Mouse (Mus musculus) embryonic facial prominence, embryonic 11.5 days (tissue): ENCODE measurements around the gene Ubp1. TPM values are rescaled to one million over a fixed set of nuclear protein-coding genes. Genes with fewer than 3 reads are reported as not detected.

Source experiments
- ATAC-seq: fragments of 200-750 bp; cut with Nextera tagmentation; replicated peaks from 2 replicates; pipeline ENCODE4 v1.8.0; 2017; ENCODE audit warnings: low read depth; ENCODE audit not compliant: insufficient number of reproducible peaks, low FRiP score, low TSS enrichment
- DNase-seq: peaks from one replicate; pipeline ENCODE4 v3.0.0-alpha.2; 2015; ENCODE audit warnings: low spot score
- H3K27ac ChIP-seq: fragments of 300-500 bp; sonication (generic); replicated peaks from 2 replicates; pipeline ENCODE4 v1.5.1; 2014; ENCODE audit warnings: mild to moderate bottlenecking, low read depth, low read length, control low read depth
- H3K27me3 ChIP-seq: fragments of 300-500 bp; sonication (generic); 2 replicates; pipeline ENCODE4 v1.6.1; 2014; ENCODE audit warnings: mild to moderate bottlenecking, low read length, moderate library complexity, mixed read lengths; ENCODE audit not compliant: control insufficient read depth, insufficient read depth
- H3K36me3 ChIP-seq: fragments of 300-500 bp; sonication (generic); replicated peaks from 2 replicates; pipeline ENCODE4 v1.6.1; 2014; ENCODE audit warnings: low read depth, mild to moderate bottlenecking, low read length, moderate library complexity, mixed read lengths; ENCODE audit not compliant: control insufficient read depth, insufficient read depth
- H3K4me1 ChIP-seq: fragments of 300-500 bp; sonication (generic); 2 replicates; pipeline ENCODE4 v1.6.1; 2014; ENCODE audit warnings: low read length, mixed read lengths; ENCODE audit not compliant: control insufficient read depth, insufficient read depth
- H3K4me2 ChIP-seq: fragments of 300-500 bp; sonication (generic); 2 replicates; pipeline ENCODE4 v1.6.1; 2014; ENCODE audit warnings: low read depth, mild to moderate bottlenecking, control low read depth, low read length, moderate library complexity
- H3K4me3 ChIP-seq: fragments of 300-500 bp; sonication (generic); 2 replicates; pipeline ENCODE4 v1.5.1; 2014; ENCODE audit warnings: low read depth, low read length, control low read depth
- H3K9ac ChIP-seq: fragments of 300-500 bp; sonication (generic); replicated peaks from 2 replicates; pipeline ENCODE4 v1.6.1; 2014; ENCODE audit warnings: mild to moderate bottlenecking, control low read depth, low read length
- H3K9me3 ChIP-seq: fragments of 300-500 bp; sonication (generic); replicated peaks from 2 replicates; pipeline ENCODE4 v1.6.1; 2016; ENCODE audit warnings: mild to moderate bottlenecking, low read length, inconsistent platforms, mixed read lengths; ENCODE audit not compliant: control insufficient read depth
- WGBS: fragments of 180-500 bp; shearing (Covaris S2); extraction: QIAGEN DNeasy Blood & Tissue Kit; methylation state at CpG from one replicate; pipeline ENCODE4 v1.1.7; 2014; 5-methylcytosine and 5-hydroxymethylcytosine counted together
- polyA plus RNA-seq: library from polyadenylated mRNA; unstranded; fragments of >200 nt; fragmentation: Nextera tagmentation; extraction: Ambion mirVana; gene quantifications from 2 replicates; pipeline ENCODE4 v1.2.1, GENCODE M21; 2014

Gene Ubp1
- polyA plus RNA-seq, 1 experiment from 2014 or later = 43.2 TPM

GRCm38 (mm10) chr9:113971615-113972014 is 40.9 kb downstream of the Ubp1 start:
- Histone ChIP-seq H3K4me3 (no peak overlapping the region), H3K36me3 (peaks cover 12% of the 10 kb centered on the region), H3K9me3 (no peaks in the 10 kb centered on the region), H3K27me3 (no peaks in the 10 kb centered on the region), H3K27ac (no peak overlapping the region), H3K4me1 (no peaks in the 10 kb centered on the region), H3K9ac (no peak overlapping the region), H3K4me2 (no peak overlapping the region)
- DNase-seq (peak; percentile 13), ATAC-seq (0 out of 2 replicates have a peak, but pooled peaks have one; percentile 41)
- WGBS = 74% methylated on average over 8 of the region's 8 CpGs

- Histone ChIP-seq H3K9ac (no peak overlapping the region), H3K27ac (no peak overlapping the region), H3K4me2 (no peak overlapping the region), H3K9me3 (no peaks in the 10 kb centered on the region), H3K27me3 (no peaks in the 10 kb centered on the region), H3K4me3 (no peak overlapping the region), H3K4me1 (no peaks in the 10 kb centered on the region), H3K36me3 (peaks cover 9% of the 10 kb centered on the region)
- ATAC-seq (no peak), DNase-seq (no peak)
- WGBS = 79% methylated on average over 4 of the region's 4 CpGs
Measured at GRCm38 (mm10) chr9:113973857-113974256, 43.1 kb downstream of the Ubp1 start.

DNA sequence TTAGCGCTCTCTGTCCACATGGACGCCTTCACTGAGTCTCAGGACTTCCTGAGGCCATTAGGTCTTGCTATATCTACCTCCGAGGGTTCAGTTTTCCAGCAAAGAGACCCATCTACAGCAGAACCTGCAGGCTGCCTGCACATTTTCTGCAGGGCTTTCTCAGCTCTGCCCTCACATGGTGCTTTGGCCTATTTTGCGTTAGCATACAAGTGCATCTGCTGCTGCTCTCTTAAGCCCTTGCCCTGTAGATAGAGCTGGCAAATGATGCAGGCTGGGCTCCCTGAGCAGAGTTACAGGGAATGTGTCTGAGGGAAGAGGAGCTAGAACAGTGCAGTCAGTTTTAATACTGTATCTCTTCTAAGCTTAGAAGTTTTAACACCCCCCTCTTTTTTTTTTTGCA is 44.2 kb downstream of the Ubp1 start:
- Histone ChIP-seq H3K27me3 (no peaks in the 10 kb centered on the region), H3K4me3 (no peak overlapping the region), H3K9ac (no peak overlapping the region), H3K4me2 (no peak overlapping the region), H3K4me1 (no peaks in the 10 kb centered on the region), H3K36me3 (peaks cover 4% of the 10 kb centered on the region), H3K27ac (no peak overlapping the region), H3K9me3 (no peaks in the 10 kb centered on the region)
- DNase-seq = no peak
- no peak for ATAC-seq
- WGBS = 88% methylated on average over 4 of the region's 4 CpGs

GRCm38 (mm10) chr9:113975442-113975841 is 44.7 kb downstream of the Ubp1 start:
- no peaks in the 10 kb centered on the region for H3K27me3 ChIP-seq
- DNase-seq (no peak), ATAC-seq (no peak)
- no peak overlapping the region for H3K4me3 ChIP-seq
- H3K27ac ChIP-seq = no peak overlapping the region
- H3K4me1 ChIP-seq = no peaks in the 10 kb centered on the region
- no peak overlapping the region for H3K4me2 ChIP-seq
- H3K9me3 ChIP-seq = no peaks in the 10 kb centered on the region
- H3K9ac ChIP-seq = no peak overlapping the region
- peaks cover 4% of the 10 kb centered on the region for H3K36me3 ChIP-seq
- WGBS = 88% methylated on average over 7 of the region's 7 CpGs

DNA sequence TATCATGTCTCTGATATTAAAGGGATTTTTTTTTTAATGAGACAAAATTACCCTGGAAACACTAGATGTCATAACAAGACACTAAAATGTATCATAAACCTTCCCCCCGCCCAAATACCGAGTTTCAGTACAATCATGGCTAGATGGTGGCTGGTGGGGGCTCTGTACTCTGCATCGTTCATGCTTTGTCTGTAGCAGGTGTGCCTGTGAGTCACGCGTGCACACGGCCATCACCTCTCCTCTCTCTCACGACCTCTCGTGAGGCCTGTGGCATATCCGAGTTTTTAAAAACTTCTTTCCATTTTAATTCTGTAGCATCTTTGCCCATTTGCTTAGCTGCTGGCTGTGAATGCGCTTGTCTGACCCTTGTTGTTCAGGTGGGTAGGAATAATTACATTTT is 45.5 kb downstream of the Ubp1 start:
- Histone ChIP-seq H3K4me1 (no peaks in the 10 kb centered on the region), H3K4me3 (no peak overlapping the region), H3K36me3 (peaks cover 4% of the 10 kb centered on the region), H3K9ac (no peak overlapping the region), H3K9me3 (no peaks in the 10 kb centered on the region), H3K27me3 (no peaks in the 10 kb centered on the region), H3K27ac (no peak overlapping the region), H3K4me2 (no peak overlapping the region)
- no peak for ATAC-seq
- 92% methylated on average over 10 of the region's 10 CpGs for WGBS
- no peak for DNase-seq

DNA sequence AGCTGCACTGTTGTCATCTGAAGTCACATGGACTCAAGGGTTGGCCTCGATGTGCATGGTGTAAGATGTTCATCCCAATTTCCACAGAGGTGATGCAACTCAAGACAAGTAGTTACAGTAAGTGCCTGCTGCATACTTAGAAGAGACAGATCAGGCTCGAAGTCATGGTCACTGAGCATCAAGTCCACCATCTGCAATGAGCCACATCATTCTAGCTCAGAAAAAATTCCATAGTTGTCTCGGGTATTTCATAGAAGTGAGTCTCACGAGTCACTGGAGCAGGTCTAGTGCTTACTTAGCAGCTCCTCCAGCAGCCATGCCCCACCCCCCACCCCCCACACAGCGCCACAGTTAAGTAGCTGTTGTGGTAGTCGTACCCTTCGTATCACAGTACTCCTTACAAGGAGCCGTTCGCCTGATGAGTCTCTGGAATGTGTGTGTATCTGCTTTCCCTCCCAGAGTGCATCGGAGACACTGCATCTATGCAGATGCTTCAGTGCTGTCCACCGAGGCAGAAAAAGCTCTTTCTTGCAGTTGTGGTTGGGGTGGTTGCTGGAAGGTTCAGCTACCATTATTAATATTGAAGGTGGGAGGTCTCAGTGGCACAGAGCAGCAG is 46.6 kb downstream of the Ubp1 start:
- Histone ChIP-seq H3K27me3 (no peaks in the 10 kb centered on the region), H3K4me2 (no peak overlapping the region), H3K9ac (no peak overlapping the region), H3K4me1 (no peaks in the 10 kb centered on the region), H3K36me3 (peaks cover 4% of the 10 kb centered on the region), H3K4me3 (no peak overlapping the region), H3K9me3 (no peaks in the 10 kb centered on the region), H3K27ac (no peak overlapping the region)
- ATAC-seq = no peak
- 86% methylated on average over 11 of the region's 11 CpGs for whole genome bisulfite sequencing
- no peak for DNase-seq

GRCm38 (mm10) chr9:113978656-113979055 is 47.9 kb downstream of the Ubp1 start:
- H3K4me3 ChIP-seq = no peak overlapping the region
- no peak for DNase-seq
- WGBS = 79% methylated on average over 7 of the region's 7 CpGs
- no peak overlapping the region for H3K9ac ChIP-seq
- no peak for ATAC-seq
- H3K27me3 ChIP-seq = no peaks in the 10 kb centered on the region
- H3K9me3 ChIP-seq = no peaks in the 10 kb centered on the region
- peaks cover 4% of the 10 kb centered on the region for H3K36me3 ChIP-seq
- no peak overlapping the region for H3K27ac ChIP-seq
- H3K4me2 ChIP-seq = no peak overlapping the region
- no peaks in the 10 kb centered on the region for H3K4me1 ChIP-seq

- H3K36me3 ChIP-seq = peaks cover 4% of the 10 kb centered on the region
Measured at GRCm38 (mm10) chr9:113979356-113979755, 48.6 kb downstream of the Ubp1 start.

More at GRCm38 (mm10) chr9:113979356-113979755, 48.6 kb downstream of the Ubp1 start:
- 91% methylated on average over 13 of the region's 13 CpGs for WGBS
- H3K27me3 ChIP-seq = no peaks in the 10 kb centered on the region
- H3K9me3 ChIP-seq = no peaks in the 10 kb centered on the region
- H3K4me1 ChIP-seq = no peaks in the 10 kb centered on the region
- ATAC-seq = no peak
- no peak overlapping the region for H3K4me2 ChIP-seq
- H3K9ac ChIP-seq = no peak overlapping the region
- H3K4me3 ChIP-seq = no peak overlapping the region
- no peak for DNase-seq
- H3K27ac ChIP-seq = no peak overlapping the region
